Mouse (Mus musculus) stomach, embryonic 14.5 days (tissue): ENCODE results near the gene Hddc2. TPM values are rescaled to one million over a fixed set of nuclear protein-coding genes. Genes with fewer than 3 reads are reported as not detected.
"Not testable (repeated sequence)": the region's sequence is repeated elsewhere in the genome, so short reads cannot be mapped to it uniquely, and the experiment has no call there.

ENCODE experiments used
- ATAC-seq: fragments of 200-750 bp; cut with Nextera tagmentation; 2 replicates; pipeline ENCODE4 v1.8.0; 2017; ENCODE audit warnings: low read depth, moderate TSS enrichment; ENCODE audit not compliant: insufficient number of reproducible peaks, insufficient read depth, low FRiP score
- H3K27ac ChIP-seq: fragments of 300-500 bp; sonication (generic); 2 replicates; pipeline ENCODE4 v1.5.1; 2014; ENCODE audit warnings: mild to moderate bottlenecking, low read length, moderate library complexity, mixed read lengths
- H3K27me3 ChIP-seq: fragments of 300-500 bp; sonication (generic); 2 replicates; pipeline ENCODE4 v1.6.1; 2014; ENCODE audit warnings: low read length, control low read depth, mixed read lengths; ENCODE audit not compliant: control insufficient read depth, insufficient read depth
- H3K36me3 ChIP-seq: fragments of 300-500 bp; sonication (generic); 2 replicates; pipeline ENCODE4 v1.6.1; 2014; ENCODE audit warnings: mild to moderate bottlenecking, control low read depth, low read length, moderate library complexity, mixed read lengths; ENCODE audit not compliant: control insufficient read depth, insufficient read depth
- H3K4me1 ChIP-seq: fragments of 300-500 bp; sonication (generic); 2 replicates; pipeline ENCODE4 v1.6.1; 2014; ENCODE audit warnings: low read length, control low read depth, mixed read lengths; ENCODE audit not compliant: control insufficient read depth, insufficient read depth
- H3K4me2 ChIP-seq: fragments of 300-500 bp; sonication (generic); replicated peaks from 2 replicates; pipeline ENCODE4 v1.6.1; 2014; ENCODE audit warnings: low read depth, low read length, control low read depth
- H3K4me3 ChIP-seq: fragments of 300-500 bp; sonication (generic); 2 replicates; pipeline ENCODE4 v1.5.1; 2014; ENCODE audit warnings: low read depth, low read length, control low read depth
- H3K9ac ChIP-seq: fragments of 300-500 bp; sonication (generic); replicated peaks from 2 replicates; pipeline ENCODE4 v1.6.1; 2014; ENCODE audit warnings: low read depth, mild to moderate bottlenecking, control low read depth, low read length, moderate library complexity, mixed read lengths
- H3K9me3 ChIP-seq: fragments of 300-500 bp; sonication (generic); 2 replicates; pipeline ENCODE4 v1.6.1; 2016; ENCODE audit warnings: low read depth, low read length, control low read depth; ENCODE audit not compliant: control insufficient read depth
- WGBS: fragments of 180-500 bp; shearing (Covaris S2); extraction: QIAGEN DNeasy Blood & Tissue Kit; methylation state at CpG from one replicate; pipeline ENCODE4 v1.1.7; 2014; 5-methylcytosine and 5-hydroxymethylcytosine counted together
- polyA plus RNA-seq: library from polyadenylated mRNA; unstranded; fragments of >200 nt; fragmentation: Nextera tagmentation; extraction: Ambion mirVana; gene quantifications from 2 replicates; pipeline ENCODE4 v1.2.1, GENCODE M21; 2014

The Hddc2 gene
- polyA plus RNA-seq, 1 experiment from 2014 or later = 75.9 TPM

DNA sequence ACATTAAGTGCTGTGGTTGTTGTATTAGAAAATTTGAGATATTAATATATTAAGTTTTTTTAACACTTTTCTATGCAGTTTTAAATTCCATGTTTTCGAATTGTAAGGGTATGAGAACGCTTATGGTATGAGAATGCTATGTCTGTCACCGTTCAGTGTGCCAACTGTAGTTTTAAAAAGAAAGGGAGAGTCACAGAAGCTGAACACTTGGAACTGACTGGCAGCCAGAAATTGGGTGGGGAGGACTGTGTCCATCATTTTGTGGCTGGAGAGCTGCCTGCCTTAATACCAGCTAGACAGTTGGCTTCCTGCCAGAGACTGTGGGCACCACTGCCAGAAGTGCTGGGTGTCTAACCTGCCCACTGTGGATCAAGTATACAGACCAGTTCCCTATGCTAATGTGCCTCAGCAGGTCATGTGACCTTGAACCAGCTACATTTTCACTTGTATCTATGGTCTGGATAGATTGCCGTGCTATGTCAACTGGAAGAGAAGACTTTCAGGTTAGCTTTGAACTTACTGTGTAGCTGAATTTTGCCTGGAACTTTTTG, 18.1 kb downstream of the Hddc2 start:
- WGBS = 91% methylated on average over 4 of the region's 4 CpGs
- H3K4me3 ChIP-seq = no peak overlapping the region
- H3K9ac ChIP-seq = no peak overlapping the region
- no peaks in the 10 kb centered on the region for H3K27me3 ChIP-seq
- no peak for ATAC-seq
- no peak overlapping the region for H3K4me2 ChIP-seq
- H3K36me3 ChIP-seq = peaks cover 6% of the 10 kb centered on the region; the same call in 1 of the 2 replicates
- H3K9me3 ChIP-seq = no peaks in the 10 kb centered on the region
- H3K27ac ChIP-seq = no peak overlapping the region
- no peaks in the 10 kb centered on the region for H3K4me1 ChIP-seq

DNA sequence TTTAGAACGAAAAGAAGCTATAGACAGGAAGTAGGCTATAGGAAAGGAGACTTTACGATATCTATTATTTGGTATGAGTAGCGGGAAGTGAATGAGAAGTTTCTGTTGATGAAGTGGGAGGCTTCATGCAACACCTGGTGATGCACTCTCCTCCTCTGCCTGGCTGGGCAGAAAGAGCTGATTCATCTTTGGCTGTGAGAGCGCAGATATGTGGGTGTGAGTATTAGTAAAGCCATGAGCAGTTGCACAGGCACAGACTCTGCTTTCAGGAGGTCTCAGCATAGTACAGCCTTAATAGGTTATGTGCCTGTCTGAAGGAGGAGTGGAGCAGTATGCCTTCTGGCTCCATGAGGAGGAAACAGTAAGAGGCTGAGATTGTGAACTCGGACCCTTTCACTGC, 23.2 kb downstream of the Hddc2 start:
- no peaks in the 10 kb centered on the region for H3K36me3 ChIP-seq
- ATAC-seq = no peak
- no peak overlapping the region for H3K4me3 ChIP-seq
- H3K9me3 ChIP-seq = no peaks in the 10 kb centered on the region
- no peaks in the 10 kb centered on the region for H3K4me1 ChIP-seq
- no peak overlapping the region for H3K9ac ChIP-seq
- H3K4me2 ChIP-seq = no peak overlapping the region
- H3K27me3 ChIP-seq = no peaks in the 10 kb centered on the region
- 84% methylated on average over 5 of the region's 5 CpGs for WGBS
- no peak overlapping the region for H3K27ac ChIP-seq

DNA sequence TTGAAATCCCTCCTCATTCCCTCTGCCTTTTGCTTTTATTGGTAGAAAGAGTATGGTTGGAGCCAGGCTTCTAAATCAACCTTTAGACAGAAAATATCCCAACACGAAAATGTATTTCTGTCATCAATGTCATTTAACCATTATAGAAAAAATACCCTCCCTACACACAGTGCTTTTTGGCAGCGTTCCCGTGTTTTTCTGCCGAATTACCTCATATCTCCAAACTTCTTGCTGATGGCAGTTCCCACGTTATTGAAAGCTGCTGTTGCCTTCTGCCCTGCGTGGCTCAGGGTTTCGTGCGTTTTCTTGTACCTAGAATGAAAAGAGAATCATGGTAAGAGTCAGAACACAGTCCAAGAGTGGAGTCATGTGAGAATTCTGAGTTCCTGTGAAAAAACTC, 33.2 kb downstream of the Hddc2 start:
- H3K27ac ChIP-seq = no peak overlapping the region
- no peaks in the 10 kb centered on the region for H3K9me3 ChIP-seq
- 67% methylated on average over 8 of the region's 8 CpGs for WGBS
- H3K9ac ChIP-seq = no peak overlapping the region
- H3K4me1 ChIP-seq = no peaks in the 10 kb centered on the region
- H3K27me3 ChIP-seq = no peaks in the 10 kb centered on the region
- no peaks in the 10 kb centered on the region for H3K36me3 ChIP-seq
- H3K4me2 ChIP-seq = no peak overlapping the region
- H3K4me3 ChIP-seq = no peak overlapping the region
- ATAC-seq = no peak

DNA sequence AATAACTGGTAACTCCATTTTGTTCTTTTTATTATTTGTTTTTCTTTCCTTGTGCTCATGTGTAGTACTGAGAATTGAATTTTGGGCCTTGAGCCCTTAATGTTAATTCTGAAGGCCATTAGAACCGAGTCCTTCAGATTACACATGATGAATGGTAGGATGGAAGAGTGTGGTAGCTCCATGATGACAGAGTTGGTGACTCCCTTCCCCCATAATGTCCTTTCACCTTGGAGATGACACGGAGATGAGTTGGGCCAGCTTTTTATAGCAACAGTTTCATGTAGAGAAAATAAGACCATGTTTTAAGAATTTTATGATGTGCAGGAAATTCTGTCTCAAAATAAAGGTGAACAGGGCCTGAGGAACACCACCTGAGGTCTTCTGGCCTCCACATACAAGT, 37.9 kb downstream of the Hddc2 start:
- Histone ChIP-seq H3K36me3 (no peaks in the 10 kb centered on the region), H3K27me3 (no peaks in the 10 kb centered on the region), H3K4me2 (no peak overlapping the region), H3K9me3 (no peaks in the 10 kb centered on the region), H3K27ac (no peak overlapping the region), H3K4me1 (no peaks in the 10 kb centered on the region), H3K9ac (no peak overlapping the region), H3K4me3 (no peak overlapping the region)
- 79% methylated on average over 2 of the region's 2 CpGs for WGBS
- no peak for ATAC-seq

DNA sequence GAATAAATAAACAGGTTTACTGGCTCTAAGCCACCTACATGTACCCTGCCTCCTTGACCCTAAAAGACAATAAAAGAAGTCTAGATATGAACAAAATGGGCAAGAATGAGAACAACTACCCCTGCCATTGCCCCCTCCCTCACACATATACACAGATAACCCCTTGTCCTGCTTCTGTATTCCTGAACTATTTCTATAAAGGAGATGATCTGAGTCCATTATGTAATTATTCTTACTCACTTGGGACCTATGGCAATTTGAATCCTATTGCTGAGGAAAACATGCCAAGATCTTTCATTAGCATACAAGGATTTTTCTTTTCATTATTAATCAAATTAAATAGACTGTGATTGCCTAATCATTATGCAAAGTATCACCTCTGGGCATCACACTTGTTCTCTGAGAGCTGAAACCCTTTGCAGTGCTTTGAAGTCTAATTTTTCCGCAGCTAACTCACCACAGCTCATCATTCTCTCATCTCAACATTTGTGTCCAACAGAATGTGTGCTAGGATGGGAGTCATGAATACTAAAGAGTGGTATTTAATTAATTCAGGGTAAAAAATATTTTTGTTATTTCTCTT, 39.8 kb downstream of the Hddc2 start:
- no peaks in the 10 kb centered on the region for H3K9me3 ChIP-seq
- no peak overlapping the region for H3K27ac ChIP-seq
- H3K4me3 ChIP-seq = no peak overlapping the region
- no peaks in the 10 kb centered on the region for H3K36me3 ChIP-seq
- no peak overlapping the region for H3K4me2 ChIP-seq
- no peak overlapping the region for H3K9ac ChIP-seq
- 92% methylated on average over 1 of the region's 1 CpGs for whole genome bisulfite sequencing
- no peak for ATAC-seq
- H3K27me3 ChIP-seq = no peaks in the 10 kb centered on the region
- H3K4me1 ChIP-seq = no peaks in the 10 kb centered on the region

DNA sequence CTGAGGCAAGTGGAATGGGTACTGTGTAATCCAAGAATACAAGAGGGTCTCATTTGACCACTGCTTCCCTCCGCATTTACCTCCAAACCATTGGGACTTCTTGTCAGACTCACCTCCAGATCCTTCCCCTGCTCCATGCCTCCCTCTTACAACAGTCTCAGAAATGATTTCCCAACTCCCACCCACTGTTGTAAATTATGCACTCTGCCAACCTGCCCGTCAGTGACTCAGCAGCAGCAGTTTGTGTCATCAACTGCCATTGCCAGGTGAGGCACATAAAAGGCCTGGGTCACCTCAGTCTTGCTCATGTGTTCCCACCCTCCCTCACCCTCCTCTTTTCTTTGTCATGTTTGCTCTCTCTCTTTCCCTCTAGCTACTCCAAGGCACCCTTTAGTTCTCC, 41.0 kb downstream of the Hddc2 start:
- 76% methylated on average over 2 of the region's 2 CpGs for WGBS
- Histone ChIP-seq H3K9me3 (no peaks in the 10 kb centered on the region), H3K27me3 (no peaks in the 10 kb centered on the region), H3K36me3 (no peaks in the 10 kb centered on the region), H3K27ac (no peak overlapping the region), H3K4me1 (no peaks in the 10 kb centered on the region), H3K9ac (no peak overlapping the region), H3K4me3 (no peak overlapping the region), H3K4me2 (no peak overlapping the region)
- ATAC-seq = no peak

DNA sequence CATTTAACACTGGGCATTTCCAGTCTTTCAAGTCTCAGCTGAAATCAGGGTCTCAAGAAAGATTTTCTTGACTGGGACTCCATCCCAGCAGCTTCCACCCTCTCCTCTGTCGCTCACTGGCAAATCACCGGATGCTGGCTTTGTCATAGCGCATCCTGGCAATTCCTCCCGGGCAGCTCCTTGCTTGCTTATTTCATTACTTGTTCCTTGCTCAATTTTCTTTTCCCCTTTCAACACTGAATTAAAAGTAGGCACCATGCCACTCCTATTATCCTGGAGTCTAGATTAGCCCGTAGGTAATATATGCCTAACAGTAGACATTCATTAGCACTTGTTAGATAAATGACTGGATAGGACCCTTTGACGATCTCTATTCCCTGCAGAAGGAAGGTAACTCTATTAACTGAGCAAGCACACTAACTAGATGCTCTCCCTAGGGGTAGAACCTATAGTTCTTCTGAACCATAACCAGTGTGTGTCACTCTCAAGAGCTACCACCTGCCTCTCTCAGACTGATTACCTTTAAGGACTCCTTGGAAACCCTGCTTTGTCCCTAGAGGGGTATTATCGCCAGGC, 41.8 kb downstream of the Hddc2 start:
- H3K36me3 ChIP-seq = no peaks in the 10 kb centered on the region
- no peak overlapping the region for H3K9ac ChIP-seq
- no peak overlapping the region for H3K4me2 ChIP-seq
- H3K4me3 ChIP-seq = no peak overlapping the region
- H3K4me1 ChIP-seq = no peaks in the 10 kb centered on the region
- no peak overlapping the region for H3K27ac ChIP-seq
- H3K27me3 ChIP-seq = no peaks in the 10 kb centered on the region
- 78% methylated on average over 7 of the region's 7 CpGs for WGBS
- ATAC-seq = no peak
- H3K9me3 ChIP-seq = no peaks in the 10 kb centered on the region

DNA sequence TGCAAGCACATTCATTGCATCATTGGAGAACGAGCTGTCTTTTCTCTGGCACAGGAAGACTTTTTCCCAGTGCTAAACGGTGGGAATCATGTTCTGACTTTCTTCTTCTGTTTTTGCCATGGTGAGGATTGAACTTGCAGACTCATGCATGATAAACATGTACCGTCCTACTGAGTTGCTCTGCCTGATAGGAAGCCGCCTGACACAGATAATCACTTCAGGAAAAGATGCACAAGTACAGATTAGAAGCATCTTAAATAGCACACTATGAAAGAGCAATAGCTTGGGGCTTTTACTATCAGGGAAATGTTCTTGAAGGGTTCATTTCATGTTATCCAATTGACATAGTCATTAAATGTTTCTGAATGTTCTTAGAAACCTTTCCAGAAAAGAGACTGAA, 46.6 kb downstream of the Hddc2 start:
- Histone ChIP-seq H3K4me3 (no peak overlapping the region), H3K9me3 (no peaks in the 10 kb centered on the region), H3K27me3 (no peaks in the 10 kb centered on the region), H3K27ac (no peak overlapping the region), H3K4me2 (no peak overlapping the region), H3K4me1 (no peaks in the 10 kb centered on the region), H3K36me3 (no peaks in the 10 kb centered on the region), H3K9ac (no peak overlapping the region)
- no peak for ATAC-seq
- 78% methylated on average over 4 of the region's 4 CpGs for WGBS

DNA sequence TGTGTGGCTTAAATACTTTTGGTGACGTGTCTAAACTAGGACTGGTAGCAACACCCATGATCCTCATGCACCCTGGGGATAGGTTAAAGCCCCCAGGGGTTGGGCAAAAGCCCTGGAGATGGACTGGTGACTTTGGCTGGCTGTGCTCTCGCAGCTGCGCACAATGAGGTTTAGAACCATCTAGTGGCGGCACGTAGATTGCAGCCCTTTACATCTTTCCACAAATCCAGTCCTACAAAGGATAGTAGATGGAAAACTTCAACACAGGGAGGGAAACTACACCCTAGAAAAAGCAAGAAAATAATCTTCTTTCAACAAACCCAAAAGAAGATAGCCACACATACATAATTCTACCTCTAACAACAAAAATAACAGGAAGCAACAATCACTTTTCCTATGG, 57.0 kb downstream of the Hddc2 start:
- not testable (repeated sequence) for H3K27ac ChIP-seq, H3K4me1 ChIP-seq, H3K4me2 ChIP-seq, H3K9ac ChIP-seq, H3K4me3 ChIP-seq, H3K36me3 ChIP-seq, ATAC-seq, H3K27me3 ChIP-seq, H3K9me3 ChIP-seq
- 17% methylated on average over 4 of the region's 5 CpGs for WGBS
